Mouse (Mus musculus) kidney, embryonic 14.5 days (tissue): ENCODE results near the gene Ier2. TPM values are rescaled to one million over a fixed set of nuclear protein-coding genes. Genes with fewer than 3 reads are reported as not detected.

Experiments used
- ATAC-seq: fragments of 200-750 bp; cut with Nextera tagmentation; 2 replicates; pipeline ENCODE4 v1.8.0; 2017; ENCODE audit warnings: moderate number of reproducible peaks, mild to moderate bottlenecking, moderate TSS enrichment, moderate library complexity; ENCODE audit not compliant: low FRiP score, low TSS enrichment
- H3K27ac ChIP-seq: fragments of 300-500 bp; sonication (generic); 2 replicates; pipeline ENCODE4 v1.5.1; 2014; ENCODE audit warnings: low read depth, mild to moderate bottlenecking, low read length, moderate library complexity, mixed read lengths
- H3K27me3 ChIP-seq: fragments of 300-500 bp; sonication (generic); 2 replicates; pipeline ENCODE4 v1.6.1; 2014; ENCODE audit warnings: mild to moderate bottlenecking, low read length; ENCODE audit not compliant: control insufficient read depth, insufficient read depth
- H3K36me3 ChIP-seq: fragments of 300-500 bp; sonication (generic); 2 replicates; pipeline ENCODE4 v1.6.1; 2014; ENCODE audit warnings: low read length, mixed read lengths; ENCODE audit not compliant: control insufficient read depth, insufficient read depth
- H3K4me1 ChIP-seq: fragments of 300-500 bp; sonication (generic); 2 replicates; pipeline ENCODE4 v1.6.1; 2014; ENCODE audit warnings: low read length, mixed read lengths; ENCODE audit not compliant: control insufficient read depth, insufficient read depth
- H3K4me2 ChIP-seq: fragments of 300-500 bp; sonication (generic); replicated peaks from 2 replicates; pipeline ENCODE4 v1.6.1; 2014; ENCODE audit warnings: low read depth, mild to moderate bottlenecking, low read length
- H3K4me3 ChIP-seq: fragments of 300-500 bp; sonication (generic); 2 replicates; pipeline ENCODE4 v1.5.1; 2014; ENCODE audit warnings: mild to moderate bottlenecking, low read length
- H3K9ac ChIP-seq: fragments of 300-500 bp; sonication (generic); 2 replicates; pipeline ENCODE4 v1.6.1; 2014; ENCODE audit warnings: low read depth, mild to moderate bottlenecking, low read length, moderate library complexity
- H3K9me3 ChIP-seq: fragments of 300-500 bp; sonication (generic); 2 replicates; pipeline ENCODE4 v1.6.1; 2016; ENCODE audit warnings: low read length; ENCODE audit not compliant: control insufficient read depth
- WGBS: fragments of 180-500 bp; shearing (Covaris S2); extraction: QIAGEN DNeasy Blood & Tissue Kit; methylation state at CpG from one replicate; pipeline ENCODE4 v1.1.7; 2014; 5-methylcytosine and 5-hydroxymethylcytosine counted together
- polyA plus RNA-seq: library from polyadenylated mRNA; unstranded; fragments of >200 nt; fragmentation: Nextera tagmentation; extraction: Ambion mirVana; gene quantifications from 2 replicates; pipeline ENCODE4 v1.2.1, GENCODE M21; 2014

Gene Ier2
- polyA plus RNA-seq, 1 experiment from 2014 or later: 81.9 TPM

- Histone ChIP-seq H3K36me3 (no peaks in the 10 kb centered on the region), H3K4me2 (no peak overlapping the region), H3K4me3 (no peak overlapping the region), H3K9ac (no peak overlapping the region), H3K4me1 (peaks cover 31% of the 10 kb centered on the region), H3K9me3 (no peaks in the 10 kb centered on the region), H3K27ac (no peak overlapping the region), H3K27me3 (no peaks in the 10 kb centered on the region)
- 40% methylated on average over 9 of the region's 9 CpGs for WGBS
- ATAC-seq: no peak
Observed at GRCm38 (mm10) chr8:84653092-84653631, 9.5 kb downstream of the Ier2 start.

DNA sequence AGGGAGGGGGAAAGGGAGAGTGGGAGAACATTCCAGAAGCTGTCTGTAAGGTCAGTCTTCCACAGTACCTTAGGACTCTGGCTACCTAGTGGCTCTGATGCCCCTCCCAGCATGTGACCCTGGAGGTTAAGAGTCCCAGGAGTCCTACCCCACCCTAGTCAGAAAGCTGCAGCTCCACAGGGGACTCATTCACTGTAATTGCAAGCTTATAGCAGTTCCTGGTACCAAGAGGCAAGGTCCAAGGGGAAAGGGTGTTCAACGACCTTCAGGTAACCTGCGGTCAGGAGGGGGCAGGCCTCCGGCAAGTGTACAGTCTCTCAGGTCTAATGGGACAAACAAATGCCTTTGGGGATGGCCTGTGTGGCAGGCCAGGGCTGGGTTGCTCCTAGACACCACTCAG is 12.4 kb downstream of the Ier2 start:
- 51% methylated on average over 3 of the region's 3 CpGs for WGBS
- Histone ChIP-seq H3K4me2 (no peak overlapping the region), H3K27ac (no peak overlapping the region), H3K36me3 (no peaks in the 10 kb centered on the region), H3K4me1 (peaks cover 7% of the 10 kb centered on the region), H3K9ac (no peak overlapping the region), H3K27me3 (no peaks in the 10 kb centered on the region), H3K9me3 (no peaks in the 10 kb centered on the region), H3K4me3 (no peak overlapping the region)
- ATAC-seq: no peak

GRCm38 (mm10) chr8:84647461-84647901 is 15.2 kb downstream of the Ier2 start:
- H3K36me3 ChIP-seq: no peaks in the 10 kb centered on the region
- H3K4me2 ChIP-seq: peak overlapping the region; percentile 37
- H3K4me1 ChIP-seq: no peaks in the 10 kb centered on the region
- no peak overlapping the region for H3K9ac ChIP-seq
- H3K9me3 ChIP-seq: no peaks in the 10 kb centered on the region
- 5% methylated on average over 14 of the region's 14 CpGs for WGBS
- peak; percentile 38; the same call in 1 of the 2 replicates for ATAC-seq
- no peak overlapping the region for H3K27ac ChIP-seq
- H3K4me3 ChIP-seq: peak overlapping the region; percentile 6; the same call in 1 of the 2 replicates
- H3K27me3 ChIP-seq: no peaks in the 10 kb centered on the region

DNA sequence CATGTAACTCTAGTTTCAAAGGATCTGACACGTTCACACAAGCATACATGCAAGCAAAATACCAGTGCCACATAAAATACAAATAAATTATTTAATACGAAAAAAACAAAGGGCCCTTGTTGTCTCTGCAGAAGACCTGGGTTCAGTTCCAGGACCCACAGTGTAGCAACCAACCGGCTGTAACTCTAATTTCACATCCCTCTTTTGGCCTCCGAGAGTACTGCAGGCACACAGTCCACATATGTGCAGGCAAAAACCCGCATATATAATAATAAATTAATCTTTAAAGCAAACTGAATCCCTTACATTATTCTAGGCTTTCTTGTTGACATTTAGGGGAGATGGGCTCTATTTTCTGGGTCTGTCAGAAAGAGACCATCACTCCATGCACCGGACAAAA is 15.9 kb downstream of the Ier2 start:
- no peak overlapping the region for H3K9ac ChIP-seq
- WGBS: 61% methylated on average over 6 of the region's 6 CpGs
- H3K9me3 ChIP-seq: no peaks in the 10 kb centered on the region
- no peak overlapping the region for H3K27ac ChIP-seq
- H3K4me2 ChIP-seq: no peak overlapping the region; the same call in 1 of the 2 replicates
- H3K27me3 ChIP-seq: no peaks in the 10 kb centered on the region
- H3K4me1 ChIP-seq: no peaks in the 10 kb centered on the region
- ATAC-seq: no peak
- no peak overlapping the region for H3K4me3 ChIP-seq
- H3K36me3 ChIP-seq: no peaks in the 10 kb centered on the region

DNA sequence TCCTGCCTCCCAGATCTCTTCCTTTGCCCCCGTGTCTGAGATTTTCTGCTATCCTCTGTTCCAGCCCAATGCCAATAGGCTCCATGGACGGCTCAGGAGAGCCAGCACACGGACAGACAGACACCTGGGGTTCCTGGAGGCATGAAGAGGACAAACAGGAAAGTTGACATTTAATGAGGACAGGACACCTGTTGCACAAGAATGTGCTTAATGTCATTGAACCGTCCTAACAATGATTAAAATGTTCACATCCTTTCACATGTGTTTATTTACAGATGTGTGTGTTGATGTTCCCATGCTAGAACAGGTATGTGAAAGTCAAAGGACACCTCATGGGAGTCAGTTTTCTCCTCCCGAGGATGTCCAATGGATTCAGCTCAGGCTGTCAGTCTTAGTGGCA is 19.6 kb downstream of the Ier2 start:
- Histone ChIP-seq H3K9ac (no peak overlapping the region), H3K9me3 (no peaks in the 10 kb centered on the region), H3K4me1 (peaks cover 5% of the 10 kb centered on the region; the same call in 1 of the 2 replicates), H3K27me3 (no peaks in the 10 kb centered on the region), H3K4me2 (no peak overlapping the region), H3K4me3 (no peak overlapping the region), H3K36me3 (no peaks in the 10 kb centered on the region), H3K27ac (no peak overlapping the region)
- no peak for ATAC-seq
- 77% methylated on average over 5 of the region's 5 CpGs for WGBS

DNA sequence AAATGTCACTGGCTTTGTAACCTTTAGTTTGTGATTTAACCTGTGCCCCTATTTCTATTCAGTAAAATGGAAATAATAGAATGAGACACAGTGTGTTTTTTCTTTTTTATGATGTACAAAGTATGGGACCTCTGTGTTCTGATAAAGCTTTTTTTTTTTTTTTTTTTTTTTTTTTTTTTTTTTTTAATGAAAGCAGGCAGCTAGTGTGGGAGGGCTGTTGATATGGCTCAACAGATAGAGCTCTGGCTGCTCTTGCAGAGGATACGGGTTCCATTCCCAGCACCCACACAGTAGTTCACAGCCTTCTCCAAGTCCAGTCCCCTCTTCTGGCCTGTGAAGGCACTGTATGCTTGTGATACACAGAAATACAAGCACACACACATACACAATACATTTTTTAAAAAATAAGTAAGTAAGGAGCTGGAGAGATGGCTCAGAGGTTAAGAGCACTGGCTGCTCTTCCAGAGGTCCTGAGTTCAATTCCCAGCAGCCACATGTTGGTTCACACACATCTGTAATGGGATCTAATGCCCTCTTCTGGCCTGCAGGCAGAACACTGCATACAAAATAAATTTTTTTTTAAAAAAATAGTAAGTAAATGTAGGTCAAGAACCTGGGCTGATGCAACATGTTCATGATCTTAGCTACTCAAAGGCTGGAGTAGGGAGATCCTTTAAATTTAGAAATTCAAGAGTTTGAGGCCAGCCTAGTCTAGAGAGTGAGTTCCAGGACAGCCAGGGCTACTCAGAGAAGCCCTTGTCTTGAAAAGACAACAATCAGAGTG is 20.9 kb downstream of the Ier2 start:
- no peaks in the 10 kb centered on the region for H3K9me3 ChIP-seq
- H3K36me3 ChIP-seq: no peaks in the 10 kb centered on the region
- no peak overlapping the region for H3K27ac ChIP-seq
- WGBS: 79% methylated on average over 1 of the region's 1 CpGs
- H3K4me3 ChIP-seq: no peak overlapping the region
- H3K4me2 ChIP-seq: no peak overlapping the region
- H3K27me3 ChIP-seq: no peaks in the 10 kb centered on the region
- peaks cover 7% of the 10 kb centered on the region; the same call in 1 of the 2 replicates for H3K4me1 ChIP-seq
- ATAC-seq: no peak
- H3K9ac ChIP-seq: no peak overlapping the region

DNA sequence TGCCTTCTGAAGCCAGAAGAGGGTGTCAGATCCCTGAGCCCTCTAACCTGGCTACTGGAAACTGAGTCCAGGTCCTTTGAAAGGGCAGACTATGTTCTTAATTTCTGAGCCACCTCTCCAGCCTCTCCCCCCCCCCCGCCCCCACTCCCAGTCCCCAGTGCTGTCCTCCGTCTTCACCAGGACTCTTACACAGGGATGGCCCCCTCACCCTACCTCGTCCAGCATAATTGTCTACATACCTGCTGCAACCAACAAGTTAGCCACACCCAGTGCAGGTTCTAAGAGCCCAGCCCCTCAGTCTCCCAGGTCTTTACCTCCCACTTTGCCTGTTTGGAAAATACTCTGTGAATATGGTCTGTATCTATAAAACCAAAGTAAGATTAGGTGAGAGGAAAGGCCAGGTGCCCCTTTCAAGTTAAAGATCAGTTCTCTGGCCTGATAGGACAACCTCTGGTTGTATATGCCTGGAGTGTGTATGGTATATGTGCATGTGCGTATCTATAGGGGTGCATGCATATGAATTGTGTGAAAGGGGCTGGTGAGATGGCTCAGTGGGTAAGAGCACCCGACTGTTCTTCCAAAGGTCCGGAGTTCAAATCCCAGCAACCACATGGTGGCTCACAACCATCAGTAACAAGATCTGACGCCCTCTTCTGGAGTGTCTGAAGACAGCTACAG is 21.9 kb downstream of the Ier2 start:
- ATAC-seq: no peak
- Histone ChIP-seq H3K4me1 (peaks cover 11% of the 10 kb centered on the region; the same call in 1 of the 2 replicates), H3K4me3 (no peak overlapping the region), H3K27ac (no peak overlapping the region), H3K27me3 (no peaks in the 10 kb centered on the region), H3K9me3 (no peaks in the 10 kb centered on the region), H3K9ac (no peak overlapping the region), H3K4me2 (peak overlapping the region; percentile 48), H3K36me3 (no peaks in the 10 kb centered on the region)
- WGBS: 78% methylated on average over 7 of the region's 7 CpGs

DNA sequence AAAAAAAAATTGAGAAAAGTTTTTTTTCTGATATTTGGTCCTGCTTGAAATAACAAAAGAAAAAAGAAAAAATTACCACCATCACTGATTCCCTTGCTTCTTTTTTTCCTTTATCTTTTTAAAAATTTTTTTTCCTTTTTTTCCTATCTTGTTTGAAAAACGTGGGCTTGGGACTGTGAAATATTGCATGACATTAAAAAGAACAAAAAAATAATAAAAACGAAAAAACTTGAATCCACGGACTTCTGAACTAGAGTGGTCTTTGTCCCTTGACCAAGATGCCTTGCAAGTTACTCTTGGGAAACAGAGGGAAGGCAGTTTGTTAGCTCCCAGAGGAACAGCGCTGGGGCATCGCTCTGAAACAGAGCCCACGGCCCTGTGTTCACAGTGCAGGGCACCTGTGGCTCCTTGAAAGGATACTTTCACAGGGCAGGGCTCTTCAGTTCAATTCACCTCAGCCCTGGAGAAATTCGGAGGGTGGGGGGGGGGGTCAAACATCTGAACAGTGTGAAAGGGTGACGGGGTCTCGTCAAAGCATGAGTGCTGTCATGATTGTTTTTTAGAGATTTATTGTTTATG is 22.6 kb downstream of the Ier2 start:
- WGBS: 30% methylated on average over 9 of the region's 9 CpGs
- Histone ChIP-seq H3K9me3 (no peaks in the 10 kb centered on the region), H3K4me2 (peak overlapping the region; percentile 48), H3K36me3 (no peaks in the 10 kb centered on the region), H3K4me3 (peak overlapping the region; percentile 57), H3K27ac (no peak overlapping the region), H3K9ac (peak overlapping the region; percentile 47; the same call in 1 of the 2 replicates), H3K27me3 (no peaks in the 10 kb centered on the region), H3K4me1 (peaks cover 11% of the 10 kb centered on the region; the same call in 1 of the 2 replicates)
- no peak for ATAC-seq
